Mouse (Mus musculus): ENCODE data around the gene Cdr2l. TPM values are rescaled to one million over a fixed set of nuclear protein-coding genes. Genes with fewer than 3 reads are reported as not detected.
A peak's percentile ranks its signal among the peaks of the same experiment; 100 is the strongest.

Cdr2l gene
- total and polyA plus RNA-seq, 3 experiments: 4.5 to 6.2 (median 4.5) TPM

DNA sequence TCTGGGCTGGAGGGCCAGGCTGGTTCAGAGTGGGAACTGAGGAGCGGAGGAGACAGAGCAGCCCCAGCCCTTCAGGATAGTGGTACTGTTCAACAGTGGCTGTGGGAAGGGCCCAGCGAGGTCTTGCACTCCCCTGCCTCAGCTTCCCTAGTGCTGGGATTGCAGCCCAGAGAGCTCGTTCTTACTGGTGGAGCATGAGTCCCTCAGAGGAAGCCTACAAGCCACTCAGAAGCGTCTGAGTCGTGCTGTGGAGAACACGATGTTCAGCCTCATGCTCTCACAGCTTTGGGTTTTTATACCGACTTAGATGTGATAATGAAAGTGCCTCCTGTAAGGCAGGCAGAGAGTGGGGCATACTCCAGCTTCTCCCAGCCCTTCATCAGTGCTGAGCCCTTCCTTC, 43.0 kb downstream of the Cdr2l start:
- 0 out of 2 replicates have a peak, but pooled peaks cover 2% of the 10 kb centered on the region for H3K36me3 ChIP-seq (ENCODE audit: control insufficient read depth, insufficient read depth, low read length)

GRCm38 (mm10) chr11:115425671-115426070, 44.0 kb downstream of the Cdr2l start:
- H3K4me3 ChIP-seq: no peak overlapping the region
- TF ChIP-seq POLR2A (IDR thresholded peaks at IDR 0.05; ENCODE audit: insufficient read depth, low read depth, low read length) (no peak), CTCF (IDR thresholded peaks at IDR 0.05) (no peak), EP300 (IDR thresholded peaks at IDR 0.05; ENCODE audit: insufficient read depth, low read depth, low read length) (no peak)
- no peaks in the 10 kb centered on the region for H3K27me3 ChIP-seq (ENCODE audit: control insufficient read depth, insufficient read depth, low read length)
- no peak overlapping the region for H3K9ac ChIP-seq (ENCODE audit: low read depth, low read length)
- DNase-seq: no peak
- H3K36me3 ChIP-seq (ENCODE audit: control insufficient read depth, insufficient read depth, low read length): 0 out of 2 replicates have a peak, but pooled peaks cover 2% of the 10 kb centered on the region
- intact Hi-C loops (cut with DNase I): loop anchor here (5.0 kb wide), 1 partner anchor 68 kb away; no protein-coding TSS in a partner anchor
- WGBS: 88% methylated on average over 6 of the region's 6 CpGs
- H3K4me1 ChIP-seq (ENCODE audit: control insufficient read depth, insufficient read depth, low read length): peaks cover 8% of the 10 kb centered on the region
- H3K27ac ChIP-seq: no peak overlapping the region
- H3K79me2 ChIP-seq (replicated peaks; ENCODE audit: control insufficient read depth, insufficient read depth, low read length): no peaks in the 10 kb centered on the region

More for the DNA sequence above, 43.0 kb downstream of the Cdr2l start:
- intact Hi-C loops (cut with DNase I): loop anchor here (5.0 kb wide), 1 partner anchor 67 kb away; no protein-coding TSS in a partner anchor
- no peak overlapping the region for H3K9ac ChIP-seq (ENCODE audit: low read depth, low read length)
- no peak overlapping the region for H3K27ac ChIP-seq
- WGBS: 85% methylated on average over 7 of the region's 7 CpGs
- no peaks in the 10 kb centered on the region for H3K79me2 ChIP-seq (replicated peaks; ENCODE audit: control insufficient read depth, insufficient read depth, low read length)
- H3K4me3 ChIP-seq: no peak overlapping the region
- H3K27me3 ChIP-seq (ENCODE audit: control insufficient read depth, insufficient read depth, low read length): no peaks in the 10 kb centered on the region
- TF ChIP-seq CTCF (IDR thresholded peaks at IDR 0.05): no peak
- TF ChIP-seq EP300 (IDR thresholded peaks at IDR 0.05; ENCODE audit: insufficient read depth, low read depth, low read length): no peak
- TF ChIP-seq POLR2A (IDR thresholded peaks at IDR 0.05; ENCODE audit: insufficient read depth, low read depth, low read length): no peak
- H3K4me1 ChIP-seq (ENCODE audit: control insufficient read depth, insufficient read depth, low read length): peaks cover 8% of the 10 kb centered on the region
- DNase-seq: no peak

- no peak overlapping the region for H3K4me3 ChIP-seq
- DNase-seq: peak; percentile 68 to 78
- WGBS: 15% methylated on average over 20 of the region's 20 CpGs
- H3K4me1 ChIP-seq (ENCODE audit: control insufficient read depth, insufficient read depth, low read length): peaks cover 2% of the 10 kb centered on the region
- TF ChIP-seq POLR2A (IDR thresholded peaks at IDR 0.05; ENCODE audit: insufficient read depth, low read depth, low read length) (peak; percentile 42; the same call in 1 of the 2 replicates), EP300 (IDR thresholded peaks at IDR 0.05; ENCODE audit: insufficient read depth, low read depth, low read length) (peak; percentile 69), CTCF (IDR thresholded peaks at IDR 0.05) (peak; percentile 88)
- peak overlapping the region; percentile 49; the same call in 1 of the 2 replicates for H3K9ac ChIP-seq (ENCODE audit: low read depth, low read length)
- H3K36me3 ChIP-seq (ENCODE audit: control insufficient read depth, insufficient read depth, low read length): no peaks in the 10 kb centered on the region
- no peaks in the 10 kb centered on the region for H3K79me2 ChIP-seq (replicated peaks; ENCODE audit: control insufficient read depth, insufficient read depth, low read length)
- intact Hi-C loops (cut with DNase I): loop anchor here (1.0 to 5.0 kb wide), 2 partner anchors 47 to 70 kb away; no protein-coding TSS in a partner anchor
- H3K27ac ChIP-seq: peak overlapping the region; percentile 72
- no peaks in the 10 kb centered on the region for H3K27me3 ChIP-seq (ENCODE audit: control insufficient read depth, insufficient read depth, low read length)
Measured at GRCm38 (mm10) chr11:115427482-115428331, 46.0 kb downstream of the Cdr2l start.

DNA sequence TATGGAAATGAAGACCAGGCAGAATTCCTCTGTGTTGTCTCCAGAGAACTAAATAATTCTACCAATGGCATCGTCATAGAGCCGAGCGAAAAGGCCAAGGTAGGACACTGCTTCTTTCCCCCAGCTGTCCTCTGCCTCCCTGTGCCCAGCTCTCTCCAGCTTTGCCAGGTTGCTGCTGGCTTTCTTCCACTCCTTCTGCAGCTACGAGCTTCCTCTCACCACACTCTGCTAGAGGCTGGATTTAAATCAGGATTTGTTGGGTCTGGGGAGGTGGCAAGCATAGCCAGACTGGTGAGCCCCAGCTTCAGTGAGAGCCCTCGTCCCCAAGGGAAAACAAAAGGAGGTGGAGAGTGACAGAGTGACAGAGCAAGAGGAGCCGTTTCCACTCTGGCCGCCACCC, 47.6 kb downstream of the Cdr2l start:
- DNase-seq: no peak
- Histone ChIP-seq H3K4me3 (no peak overlapping the region), H3K79me2 (replicated peaks; ENCODE audit: control insufficient read depth, insufficient read depth, low read length) (no peaks in the 10 kb centered on the region), H3K4me1 (ENCODE audit: control insufficient read depth, insufficient read depth, low read length) (peaks cover 2% of the 10 kb centered on the region), H3K27ac (no peak overlapping the region), H3K9ac (ENCODE audit: low read depth, low read length) (no peak overlapping the region), H3K27me3 (ENCODE audit: control insufficient read depth, insufficient read depth, low read length) (no peaks in the 10 kb centered on the region), H3K36me3 (ENCODE audit: control insufficient read depth, insufficient read depth, low read length) (no peaks in the 10 kb centered on the region)
- TF ChIP-seq POLR2A (IDR thresholded peaks at IDR 0.05; ENCODE audit: insufficient read depth, low read depth, low read length) (no peak), CTCF (IDR thresholded peaks at IDR 0.05) (no peak), EP300 (IDR thresholded peaks at IDR 0.05; ENCODE audit: insufficient read depth, low read depth, low read length) (no peak)
- WGBS: 59% methylated on average over 7 of the region's 7 CpGs
- intact Hi-C loops (cut with DNase I): loop anchor here (5.0 kb wide), 1 partner anchor 72 kb away; no protein-coding TSS in a partner anchor

DNA sequence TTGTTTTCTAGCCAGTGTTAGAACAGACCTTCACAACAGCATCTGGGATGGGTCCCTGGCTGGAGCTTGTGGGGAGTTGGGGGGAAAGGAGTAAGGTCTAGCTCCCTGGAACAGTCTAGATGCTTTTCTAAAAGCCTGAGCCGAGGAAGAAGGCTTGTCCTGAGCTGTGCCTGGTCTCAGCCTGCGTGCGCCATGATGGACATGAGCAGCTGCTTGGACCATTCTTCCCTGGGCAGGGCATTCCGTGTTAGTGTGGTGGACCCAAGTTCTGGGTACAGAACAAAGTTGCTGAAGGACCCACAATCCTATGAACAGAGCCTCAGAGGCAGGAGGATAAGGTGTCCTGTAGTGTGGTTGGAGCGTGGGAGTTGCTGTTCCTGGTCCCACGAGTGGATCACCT, 48.8 kb downstream of the Cdr2l start:
- WGBS: 93% methylated on average over 6 of the region's 6 CpGs
- Histone ChIP-seq H3K79me2 (replicated peaks; ENCODE audit: control insufficient read depth, insufficient read depth, low read length) (no peaks in the 10 kb centered on the region), H3K27ac (no peak overlapping the region), H3K36me3 (ENCODE audit: control insufficient read depth, insufficient read depth, low read length) (no peaks in the 10 kb centered on the region), H3K9ac (ENCODE audit: low read depth, low read length) (no peak overlapping the region), H3K4me3 (no peak overlapping the region), H3K4me1 (ENCODE audit: control insufficient read depth, insufficient read depth, low read length) (peaks cover 2% of the 10 kb centered on the region), H3K27me3 (ENCODE audit: control insufficient read depth, insufficient read depth, low read length) (no peaks in the 10 kb centered on the region)
- no peak for DNase-seq
- TF ChIP-seq CTCF (IDR thresholded peaks at IDR 0.05) (no peak), EP300 (IDR thresholded peaks at IDR 0.05; ENCODE audit: insufficient read depth, low read depth, low read length) (no peak), POLR2A (IDR thresholded peaks at IDR 0.05; ENCODE audit: insufficient read depth, low read depth, low read length) (no peak)
- intact Hi-C loops (cut with DNase I): no loop called here

GRCm38 (mm10) chr11:115432814-115433213, 51.1 kb downstream of the Cdr2l start:
- 50% methylated on average over 4 of the region's 4 CpGs for WGBS
- Histone ChIP-seq H3K9ac (ENCODE audit: low read depth, low read length) (no peak overlapping the region), H3K4me1 (ENCODE audit: control insufficient read depth, insufficient read depth, low read length) (peaks cover 4% of the 10 kb centered on the region), H3K27ac (no peak overlapping the region), H3K4me3 (no peak overlapping the region), H3K36me3 (ENCODE audit: control insufficient read depth, insufficient read depth, low read length) (no peaks in the 10 kb centered on the region), H3K27me3 (ENCODE audit: control insufficient read depth, insufficient read depth, low read length) (no peaks in the 10 kb centered on the region), H3K79me2 (replicated peaks; ENCODE audit: control insufficient read depth, insufficient read depth, low read length) (no peaks in the 10 kb centered on the region)
- intact Hi-C loops (cut with DNase I): no loop called here
- no peak for DNase-seq
- no peak for TF ChIP-seq EP300 (IDR thresholded peaks at IDR 0.05; ENCODE audit: insufficient read depth, low read depth, low read length)
- no peak for TF ChIP-seq CTCF (IDR thresholded peaks at IDR 0.05)
- no peak for TF ChIP-seq POLR2A (IDR thresholded peaks at IDR 0.05; ENCODE audit: insufficient read depth, low read depth, low read length)

All from heart, adult 2 months (tissue).